Mouse (Mus musculus): ENCODE measurements around the gene Map2k5.

DNA sequence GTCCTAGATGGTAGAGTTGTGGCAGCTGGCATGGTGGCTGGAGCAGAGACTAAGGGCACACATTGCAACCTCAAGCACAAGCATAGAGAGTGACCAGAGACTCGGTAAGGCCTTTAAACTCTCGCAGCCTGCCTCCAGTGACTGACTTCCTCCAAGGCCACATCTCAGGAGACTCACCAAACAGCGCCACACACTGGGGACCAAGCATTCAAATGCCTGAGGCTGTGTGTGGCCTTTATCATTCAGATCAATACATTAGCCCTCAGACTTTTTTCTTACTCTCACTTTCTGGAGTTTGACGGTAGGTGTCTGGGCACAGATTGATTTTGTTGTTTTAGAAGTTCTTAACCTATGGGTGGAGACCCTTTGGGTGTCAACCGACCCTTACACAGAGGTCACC, 259.3 kb downstream of the Map2k5 start:
- peak; percentile 24 for TF ChIP-seq CTCF (conservative IDR thresholded peaks at IDR 0.05; ENCODE audit: low read length)
- TF ChIP-seq NANOG (IDR thresholded peaks at IDR 0.05; ENCODE audit: borderline replicate concordance, low read length), result peak; percentile 29; the same call in 1 of the 2 replicates
- TF ChIP-seq POU5F1 (IDR thresholded peaks at IDR 0.05; ENCODE audit: borderline replicate concordance, low read length), result peak; percentile 68; the same call in 1 of the 2 replicates
